Mouse (Mus musculus) granulocyte monocyte progenitor cell, adult 5-6 weeks (primary cell): ENCODE measurements around the gene Capn11. TPM values are rescaled to one million over a fixed set of nuclear protein-coding genes. Genes with fewer than 3 reads are reported as not detected.

Source experiments
- ATAC-seq: replicated peaks from 2 replicates; pipeline ENCODE4 v1.8.0; 2016; ENCODE audit warnings: mild to moderate bottlenecking, moderate TSS enrichment, inconsistent platforms; ENCODE audit not compliant: poor library complexity, severe bottlenecking
- total RNA-seq, 2 experiments: library from RNA; stranded (forward) in 1 of 2; stranded (reverse) in 1 of 2; fragments of 200-712, 200-1000 nt in 1 of 2; fragments of >200 nt in 1 of 2; fragmentation: Nextera tagmentation in 1 of 2; gene quantifications; 2 replicates each; pipeline ENCODE4 v1.2.3; 2014 to 2017

Capn11 gene
- total RNA-seq (2014; fragmentation: Nextera tagmentation) (0.26 TPM in 1 of 2 replicates, not detected in the other), total RNA-seq (2017) (0.69 TPM in 1 of 2 replicates, not detected in the other)

- ATAC-seq = no peak
Observed at GRCm38 (mm10) chr17:45659225-45659624, at the start of gene Capn11. Gene Capn11 (minus strand): TSS chr17:45659325.

- ATAC-seq = no peak
Observed at GRCm38 (mm10) chr17:45708179-45708578, 49.1 kb upstream of the Capn11 start.

GRCm38 (mm10) chr17:45707376-45707775 is 48.3 kb upstream of the Capn11 start:
- no peak for ATAC-seq

- no peak for ATAC-seq
Observed at GRCm38 (mm10) chr17:45706796-45707195, 47.7 kb upstream of the Capn11 start.

GRCm38 (mm10) chr17:45703187-45703586 is 44.1 kb upstream of the Capn11 start:
- peak; percentile 96 for ATAC-seq

- peak; percentile 25 for ATAC-seq
Observed at GRCm38 (mm10) chr17:45702254-45702653, 43.1 kb upstream of the Capn11 start.

- ATAC-seq = no peak
Observed at GRCm38 (mm10) chr17:45701236-45701591, 42.1 kb upstream of the Capn11 start.

- no peak for ATAC-seq
Observed at GRCm38 (mm10) chr17:45700496-45701235, 41.5 kb upstream of the Capn11 start.

GRCm38 (mm10) chr17:45699039-45699740 is 40.1 kb upstream of the Capn11 start:
- no peak for ATAC-seq

- ATAC-seq = no peak
Observed at GRCm38 (mm10) chr17:45698368-45698767, 39.2 kb upstream of the Capn11 start.

GRCm38 (mm10) chr17:45696981-45697380 is 37.9 kb upstream of the Capn11 start:
- ATAC-seq = no peak

- ATAC-seq = peak; percentile 74
Observed at GRCm38 (mm10) chr17:45695227-45696120, 36.3 kb upstream of the Capn11 start.

GRCm38 (mm10) chr17:45693812-45694565 is 34.9 kb upstream of the Capn11 start:
- ATAC-seq = no peak

- ATAC-seq = no peak
Observed at GRCm38 (mm10) chr17:45692159-45692558, 33.0 kb upstream of the Capn11 start.

- no peak for ATAC-seq
Observed at GRCm38 (mm10) chr17:45690044-45690443, 30.9 kb upstream of the Capn11 start.

GRCm38 (mm10) chr17:45689120-45689519 is 30.0 kb upstream of the Capn11 start:
- ATAC-seq = no peak

GRCm38 (mm10) chr17:45686716-45687115 is 27.6 kb upstream of the Capn11 start, which contains the start of gene Tmem63b:
Gene Tmem63b (minus strand): TSS chr17:45686905.
- peak; percentile 60 for ATAC-seq

GRCm38 (mm10) chr17:45686093-45686619 is 27.0 kb upstream of the Capn11 start, which contains the start of gene Mrpl14:
Gene Mrpl14 (plus strand): TSS chr17:45686322.
- ATAC-seq = peak; percentile 77
